Mouse (Mus musculus) urinary bladder, postnatal 4 days (tissue): ENCODE results near the gene Map3k13.

Experiments used
- DNase-seq, 2 experiments: peaks; one replicate each; pipeline ENCODE4 v3.0.0; 2021 to 2022; ENCODE audit warnings: low spot score in 2 of 2

Gene Map3k13

GRCm38 (mm10) chr16:21852374-21852773 is 58.2 kb downstream of the Map3k13 start:
- no peak for DNase-seq

GRCm38 (mm10) chr16:21853446-21853941 is 59.3 kb downstream of the Map3k13 start:
- DNase-seq, result no peak

GRCm38 (mm10) chr16:21854589-21855284 is 60.6 kb downstream of the Map3k13 start:
- no peak for DNase-seq

GRCm38 (mm10) chr16:21856134-21856533 is 62.0 kb downstream of the Map3k13 start:
- no peak for DNase-seq

- no peak for DNase-seq
Measured at GRCm38 (mm10) chr16:21857126-21857644, 63.0 kb downstream of the Map3k13 start.

GRCm38 (mm10) chr16:21858163-21858562 is 64.0 kb downstream of the Map3k13 start:
- DNase-seq, result no peak

- DNase-seq, result no peak
Measured at GRCm38 (mm10) chr16:21858882-21859281, 64.7 kb downstream of the Map3k13 start.

- no peak for DNase-seq
Measured at GRCm38 (mm10) chr16:21862448-21862847, 68.3 kb downstream of the Map3k13 start.

- DNase-seq, result no peak
Measured at GRCm38 (mm10) chr16:21865250-21865982, 71.3 kb downstream of the Map3k13 start.

- no peak for DNase-seq
Measured at GRCm38 (mm10) chr16:21865983-21866575, 71.9 kb downstream of the Map3k13 start.

- no peak for DNase-seq
Measured at GRCm38 (mm10) chr16:21867727-21868126, 73.6 kb downstream of the Map3k13 start.

GRCm38 (mm10) chr16:21868651-21869050 is 74.5 kb downstream of the Map3k13 start:
- no peak for DNase-seq

GRCm38 (mm10) chr16:21869879-21870278 is 75.7 kb downstream of the Map3k13 start:
- no peak for DNase-seq

GRCm38 (mm10) chr16:21877735-21878134 is 83.6 kb downstream of the Map3k13 start:
- no peak for DNase-seq

- DNase-seq, result no peak
Measured at GRCm38 (mm10) chr16:21878834-21879233, 84.7 kb downstream of the Map3k13 start.

- DNase-seq, result no peak
Measured at GRCm38 (mm10) chr16:21881181-21881580, 87.0 kb downstream of the Map3k13 start.

GRCm38 (mm10) chr16:21881582-21882259 is 87.6 kb downstream of the Map3k13 start:
- no peak for DNase-seq

- DNase-seq, result no peak
Measured at GRCm38 (mm10) chr16:21887601-21888000, 93.5 kb downstream of the Map3k13 start.

- DNase-seq, result no peak
Measured at GRCm38 (mm10) chr16:21893890-21894289, 99.7 kb downstream of the Map3k13 start.

GRCm38 (mm10) chr16:21901286-21901685 is 107.1 kb downstream of the Map3k13 start:
- no peak for DNase-seq

- no peak for DNase-seq
Measured at GRCm38 (mm10) chr16:21904636-21905035, 110.5 kb downstream of the Map3k13 start.

- DNase-seq, result no peak
Measured at GRCm38 (mm10) chr16:21905996-21906395, 111.8 kb downstream of the Map3k13 start.
